Mouse (Mus musculus) heart, adult 2 months (tissue): Measurements from ENCODE around the gene Mov10. TPM values are rescaled to one million over a fixed set of nuclear protein-coding genes. Genes with fewer than 3 reads are reported as not detected.
"Not testable (repeated sequence)": the region's sequence is repeated elsewhere in the genome, so short reads cannot be mapped to it uniquely, and the experiment has no call there.

ENCODE experiments used
- DNase-seq, 2 experiments: peaks; one replicate each; pipeline ENCODE4 v3.0.0; 2021
- H3K27ac ChIP-seq: fragments of 200-600 bp; 2 replicates; pipeline ENCODE4 v1.8.1; 2022
- H3K27me3 ChIP-seq: fragments of 200-500 bp; 2 replicates; pipeline ENCODE4 v1.6.1; 2012; ENCODE audit warnings: mild to moderate bottlenecking, low read length, inconsistent platforms, mixed read lengths; ENCODE audit not compliant: control insufficient read depth, insufficient read depth
- H3K36me3 ChIP-seq: fragments of 200-500 bp; 2 replicates; pipeline ENCODE4 v1.6.1; 2012; ENCODE audit warnings: low read length, inconsistent platforms; ENCODE audit not compliant: control insufficient read depth, insufficient read depth
- H3K4me1 ChIP-seq: fragments of 200-500 bp; 2 replicates; pipeline ENCODE4 v1.6.1; 2011; ENCODE audit warnings: low read length; ENCODE audit not compliant: control insufficient read depth, insufficient read depth
- H3K4me3 ChIP-seq: fragments of 200-600 bp; 2 replicates; pipeline ENCODE4 v1.8.1; 2022
- H3K79me2 ChIP-seq: fragments of 200-500 bp; replicated peaks from 2 replicates; pipeline ENCODE4 v1.6.1; 2012; ENCODE audit warnings: mild to moderate bottlenecking, inconsistent platforms, low read length, moderate library complexity, mixed read lengths; ENCODE audit not compliant: control insufficient read depth, insufficient read depth
- H3K9ac ChIP-seq: fragments of 200-500 bp; 2 replicates; pipeline ENCODE4 v1.6.1; 2012; ENCODE audit warnings: low read depth, mild to moderate bottlenecking, control low read depth, inconsistent platforms, low read length, mixed read lengths
- CTCF ChIP-seq: fragments of 200-600 bp; IDR thresholded peaks from 2 replicates; pipeline ENCODE4 v1.8.1; 2022; ENCODE audit warnings: antibody characterized with exemption, mild to moderate bottlenecking, moderate library complexity
- EP300 ChIP-seq: fragments of 200-500 bp; IDR thresholded peaks from 2 replicates; pipeline ENCODE4 v1.6.1; 2011; ENCODE audit warnings: low read depth, low read length, control low read depth; ENCODE audit not compliant: insufficient read depth
- POLR2A ChIP-seq: fragments of 200-500 bp; IDR thresholded peaks from 2 replicates; pipeline ENCODE4 v1.6.1; 2011; ENCODE audit warnings: mild to moderate bottlenecking, low read depth, low read length, control low read depth; ENCODE audit not compliant: insufficient read depth
- WGBS: fragments of 180-500 bp; shearing (Covaris S2); methylation state at CpG from one replicate; pipeline ENCODE4 v1.1.7; 2018; 5-methylcytosine and 5-hydroxymethylcytosine counted together
- intact Hi-C: fragments of 180-260 bp; cut with DNase I; formaldehyde crosslinking; loops from one replicate; pipeline ENCODE4 v1.15.1; 2025
- long read RNA-seq: library from polyadenylated mRNA; stranded (forward); transcript quantifications from one replicate; pipeline ENCODE4 v2.0.0, GENCODE M21; 2021
- polyA plus RNA-seq: library from polyadenylated mRNA; depleted of rRNA; stranded (reverse); fragments of >200 nt; gene quantifications from 2 replicates; pipeline ENCODE4 v1.2.3, GENCODE M21; 2012; rRNA removed
- total RNA-seq, 2 experiments: library from RNA; stranded (reverse); gene quantifications; 2 replicates each; pipeline ENCODE4 v1.2.3; 2021

The Mov10 gene
- 1 to 10 TPM; 4.6 to 5.9 TPM for total RNA-seq
- polyA plus RNA-seq = 5.7 and 7.4 TPM in 2 replicates
- long read RNA-seq, partial matches to known transcripts = 2 of 3 reads
- long read RNA-seq, other reads (novel, unspliced or antisense) = 1 of 3 reads

DNA sequence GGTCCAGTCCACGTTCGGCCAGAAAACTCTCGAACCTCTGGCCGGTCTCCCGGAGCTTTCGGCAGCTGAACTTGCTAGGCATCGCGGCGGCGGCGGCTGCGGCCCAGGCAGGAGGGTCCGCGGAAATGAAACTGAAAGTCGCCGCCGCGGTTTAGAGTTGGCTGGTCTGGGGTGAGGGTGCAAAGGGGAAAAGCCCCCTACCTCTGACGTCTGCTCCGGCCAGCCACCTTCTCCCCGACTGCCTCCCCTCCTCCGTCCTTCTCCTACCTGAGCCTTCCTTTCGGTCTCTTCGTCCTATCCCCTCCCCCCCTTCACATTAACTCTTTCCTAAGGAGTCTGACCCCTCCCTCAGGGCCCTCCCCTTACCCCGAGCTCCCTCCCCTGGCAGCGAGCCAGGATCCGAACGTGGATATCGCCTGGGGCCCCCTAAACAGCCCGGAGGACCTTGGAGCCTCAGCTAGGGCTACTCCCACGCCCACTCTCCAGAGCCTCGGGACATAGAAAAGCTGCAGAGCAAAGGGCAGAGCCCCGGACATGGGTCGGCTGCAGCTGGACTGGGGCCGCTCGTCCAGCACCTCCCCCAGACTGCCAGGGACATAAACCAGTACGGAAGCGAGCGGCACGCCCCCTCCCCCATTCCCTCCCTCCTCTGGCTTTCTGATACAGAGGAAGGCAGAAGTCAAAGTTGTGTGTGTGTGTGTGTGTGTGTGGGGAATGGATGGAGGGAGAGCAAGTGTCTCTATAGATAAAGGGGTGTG lies at the start of gene Mov10:
Gene Mov10, minus strand, starts transcription at position 573 of the 758 bp plus-strand sequence.
- intact Hi-C loops = loop anchor here (1.0 to 2.0 kb wide), 3 partner anchors 23 to 46 kb away; partner anchors contain the start of genes Capza1, Rhoc and St7l
- no peak for TF ChIP-seq EP300
- peak; percentile 27; the same call in 1 of the 2 replicates for TF ChIP-seq POLR2A
- TF ChIP-seq CTCF = no peak; the same call in 1 of the 2 replicates
- Histone ChIP-seq H3K27me3 (no peaks in the 10 kb centered on the region), H3K79me2 (no peaks in the 10 kb centered on the region; the same call in 1 of the 2 replicates), H3K4me1 (peaks cover 1% of the 10 kb centered on the region), H3K9ac (peak within 1 kb of the TSS; percentile 94), H3K4me3 (peak within 1 kb of the TSS; percentile 94), H3K36me3 (peaks cover 11% of the 10 kb centered on the region), H3K27ac (peak within 1 kb of the TSS; percentile 89)
- under 1% methylated on average over 40 of the region's 40 CpGs for WGBS
- DNase-seq = peak; percentile 74 to 80

DNA sequence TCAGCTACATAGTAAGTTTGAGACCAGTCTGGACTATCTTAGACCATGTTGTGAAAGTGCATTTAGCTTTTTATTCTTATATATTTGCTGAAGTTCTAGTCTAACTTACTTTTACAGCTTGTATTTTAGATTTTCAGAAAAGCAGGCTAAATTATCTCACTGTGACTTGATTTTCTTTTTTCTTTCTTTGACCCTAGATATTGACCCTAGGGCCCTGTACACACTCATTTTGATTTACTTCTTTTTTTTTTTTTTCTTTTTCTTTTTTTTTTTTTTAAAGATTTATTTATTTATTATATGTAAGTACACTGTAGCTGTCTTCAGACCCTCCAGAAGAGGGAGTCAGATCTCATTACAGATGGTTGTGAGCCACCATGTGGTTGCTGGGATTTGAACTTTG lies 48.3 kb upstream of the Mov10 start:
- H3K79me2 ChIP-seq, H3K27me3 ChIP-seq, H3K4me3 ChIP-seq, H3K27ac ChIP-seq, DNase-seq, H3K4me1 ChIP-seq, H3K9ac ChIP-seq: not testable (repeated sequence)
- peaks cover 23% of the 10 kb centered on the region for H3K36me3 ChIP-seq
- intact Hi-C loops = loop anchor here (5.0 kb wide), 1 partner anchor 101 kb away; no protein-coding TSS in a partner anchor

DNA sequence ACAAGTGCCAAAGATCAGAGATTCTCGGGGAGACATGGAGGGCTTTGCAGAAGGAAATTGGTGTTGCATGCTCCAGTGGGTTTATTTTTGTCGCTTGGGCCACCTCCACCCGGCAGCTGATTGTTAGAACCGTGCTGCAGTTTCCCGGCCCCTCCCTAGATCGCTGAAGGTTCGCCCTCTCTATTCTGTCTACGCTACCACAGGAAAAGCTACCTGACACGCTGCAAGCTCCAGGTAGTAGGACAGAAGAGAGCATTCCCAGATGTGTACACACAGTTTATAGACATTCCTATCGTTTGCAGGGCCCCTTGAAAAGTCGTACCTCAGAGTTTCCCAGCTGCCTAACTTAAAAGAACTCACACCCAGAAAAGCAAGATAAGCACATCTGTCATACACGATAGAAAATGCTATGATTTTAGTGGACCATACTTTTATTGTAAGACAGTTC lies 47.0 kb upstream of the Mov10 start:
- peaks cover 31% of the 10 kb centered on the region for H3K36me3 ChIP-seq
- peaks cover 4% of the 10 kb centered on the region for H3K4me1 ChIP-seq
- TF ChIP-seq CTCF = no peak
- TF ChIP-seq POLR2A = no peak
- TF ChIP-seq EP300 = no peak
- H3K9ac ChIP-seq = peak overlapping the region; percentile 99
- intact Hi-C loops = loop anchor here (2.0 to 5.0 kb wide), 2 partner anchors 85 to 102 kb away; partner anchors contain the start of genes Fam19a3 and Ppm1j
- peaks cover 5% of the 10 kb centered on the region for H3K79me2 ChIP-seq
- H3K27ac ChIP-seq = peak overlapping the region; percentile 97
- peak overlapping the region; percentile 100 for H3K4me3 ChIP-seq
- DNase-seq = no peak
- under 1% methylated on average over 12 of the region's 12 CpGs for WGBS
- H3K27me3 ChIP-seq = no peaks in the 10 kb centered on the region

DNA sequence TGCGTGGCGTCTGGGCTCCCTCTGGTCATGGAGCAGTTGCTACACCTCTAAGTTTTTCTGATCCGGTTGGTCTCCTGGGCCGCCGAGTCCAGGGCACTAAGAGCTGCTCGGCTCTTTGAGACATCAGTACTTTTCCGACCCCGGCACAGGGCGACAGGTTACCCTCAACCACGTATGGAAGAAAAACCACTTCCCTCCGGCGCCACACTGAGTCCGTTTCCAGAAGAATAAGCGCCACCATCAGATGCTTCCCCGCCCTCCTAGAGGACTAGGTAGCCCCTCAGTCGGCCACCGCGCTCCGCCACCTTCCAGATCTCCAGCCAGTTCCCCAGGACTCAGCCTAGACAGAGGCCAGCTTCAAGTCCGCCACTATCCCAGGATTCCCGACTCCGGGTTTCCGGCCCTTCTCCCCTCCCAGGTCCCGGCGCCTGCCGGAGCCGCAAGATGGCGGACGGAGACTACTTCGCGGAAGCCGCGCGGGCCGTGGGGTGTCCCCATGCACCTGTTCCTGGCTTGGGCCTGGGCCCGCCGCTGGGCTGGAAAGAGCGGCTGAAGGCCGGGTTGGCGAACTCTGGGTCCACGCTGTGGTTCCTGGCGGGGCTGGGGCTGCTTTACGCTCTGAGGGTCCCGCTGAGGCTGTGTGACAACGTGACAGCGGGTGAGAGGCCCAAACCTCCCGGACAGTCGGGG lies 46.4 kb upstream of the Mov10 start:
- peaks cover 32% of the 10 kb centered on the region for H3K36me3 ChIP-seq
- WGBS = under 1% methylated on average over 48 of the region's 48 CpGs
- no peaks in the 10 kb centered on the region for H3K27me3 ChIP-seq
- DNase-seq = peak; percentile 93 to 94
- TF ChIP-seq POLR2A (peak; percentile 79), EP300 (no peak), CTCF (no peak)
- peak overlapping the region; percentile 100 for H3K4me3 ChIP-seq
- peak overlapping the region; percentile 97 for H3K27ac ChIP-seq
- peaks cover 4% of the 10 kb centered on the region for H3K4me1 ChIP-seq
- H3K79me2 ChIP-seq = peaks cover 5% of the 10 kb centered on the region
- peak overlapping the region; percentile 99 for H3K9ac ChIP-seq
- intact Hi-C loops = loop anchor here (1.0 to 5.0 kb wide), 5 partner anchors 46 to 193 kb away; partner anchors contain the start of genes Fam19a3, Mov10, Ppm1j and Rhoc

DNA sequence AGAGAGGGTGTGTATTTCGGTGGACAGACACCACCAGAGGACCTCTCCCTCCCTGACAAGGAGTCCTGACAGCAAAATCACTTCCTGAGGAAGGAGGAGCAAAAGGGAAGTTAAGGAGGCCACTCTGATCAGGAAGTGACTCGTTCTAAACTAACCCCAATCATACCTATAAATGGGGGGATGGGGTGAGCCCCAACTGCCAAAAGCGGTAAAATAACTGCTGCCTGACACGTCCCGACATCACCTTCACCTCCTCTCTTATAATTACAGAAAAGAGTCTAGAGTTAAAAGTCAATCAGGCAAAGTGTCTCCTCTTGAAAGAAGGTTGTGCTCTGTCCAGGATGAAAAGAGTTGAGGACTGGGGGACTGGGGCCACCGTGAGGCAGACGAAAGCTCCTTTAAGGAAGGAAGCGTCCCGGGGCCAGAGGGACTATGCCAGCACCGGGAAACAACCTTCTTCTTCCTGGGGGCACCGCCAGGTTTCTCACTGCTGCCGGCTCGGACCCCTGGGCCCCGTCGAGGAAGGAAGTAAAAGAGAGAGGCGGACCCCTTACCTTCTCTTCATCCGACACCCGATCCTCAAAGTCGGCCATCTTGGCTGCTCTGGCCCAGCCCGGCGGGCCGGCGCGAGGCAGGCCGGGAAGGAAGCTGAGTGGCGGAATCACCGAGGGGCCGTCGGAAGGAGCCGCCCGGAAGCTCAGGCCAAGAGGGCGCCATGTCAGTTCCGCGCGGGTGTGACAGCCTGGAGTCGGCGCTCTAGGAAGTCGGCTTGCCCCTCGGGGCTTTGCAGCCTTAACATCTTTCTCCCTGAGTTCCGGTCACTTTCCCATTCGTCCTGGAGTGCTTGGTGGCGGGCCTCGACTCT lies 45.7 kb upstream of the Mov10 start, which contains the start of the genes St7l and Capza1:
Gene St7l, plus strand, starts transcription at position 220 of the 865 bp plus-strand sequence.
Gene Capza1, minus strand, starts transcription at position 720 of the 865 bp plus-strand sequence.
- peaks cover 37% of the 10 kb centered on the region for H3K36me3 ChIP-seq
- WGBS = under 1% methylated on average over 43 of the region's 43 CpGs

More for the DNA sequence above, 45.7 kb upstream of the Mov10 start, which contains the start of the genes St7l and Capza1:
- peak within 1 kb of the TSS; percentile 97 for H3K27ac ChIP-seq
- TF ChIP-seq CTCF (peak; percentile 21; the same call in 1 of the 2 replicates), POLR2A (no peak; the same call in none of the 2 replicates)
- peak within 1 kb of the TSS; percentile 100 for H3K4me3 ChIP-seq
- DNase-seq = peak; percentile 91 to 94
- H3K9ac ChIP-seq = peak within 1 kb of the TSS; percentile 99
- intact Hi-C loops = loop anchor here (1.0 to 5.0 kb wide), 4 partner anchors 46 to 193 kb away; partner anchors contain the start of genes Fam19a3, Mov10, Ppm1j and Rhoc
- peaks cover 5% of the 10 kb centered on the region for H3K4me1 ChIP-seq
- H3K79me2 ChIP-seq = peaks cover 5% of the 10 kb centered on the region
- no peaks in the 10 kb centered on the region for H3K27me3 ChIP-seq
